Mouse (Mus musculus) midbrain, embryonic 11.5 days (tissue): ENCODE results near the gene Vti1a. TPM values are rescaled to one million over a fixed set of nuclear protein-coding genes. Genes with fewer than 3 reads are reported as not detected.

Experiments used
- ATAC-seq: fragments of 200-750 bp; cut with Nextera tagmentation; 2 replicates; pipeline ENCODE4 v1.8.0; 2017; ENCODE audit warnings: moderate TSS enrichment, moderate library complexity; ENCODE audit not compliant: low FRiP score
- DNase-seq: peaks from one replicate; pipeline ENCODE4 v3.0.0; 2015; ENCODE audit warnings: low spot score; ENCODE audit errors: missing footprints
- H3K27ac ChIP-seq: fragments of 300-500 bp; sonication (generic); 2 replicates; pipeline ENCODE4 v1.5.1; 2014; ENCODE audit warnings: low read depth, low read length
- H3K27me3 ChIP-seq: fragments of 300-500 bp; sonication (generic); 2 replicates; pipeline ENCODE4 v1.6.1; 2014; ENCODE audit warnings: mild to moderate bottlenecking, low read length, moderate library complexity, mixed read lengths; ENCODE audit not compliant: control insufficient read depth, insufficient read depth
- H3K36me3 ChIP-seq: fragments of 300-500 bp; sonication (generic); 2 replicates; pipeline ENCODE4 v1.6.1; 2014; ENCODE audit warnings: mild to moderate bottlenecking, low read length, moderate library complexity, mixed read lengths; ENCODE audit not compliant: control insufficient read depth, insufficient read depth
- H3K4me1 ChIP-seq: fragments of 300-500 bp; sonication (generic); 2 replicates; pipeline ENCODE4 v1.6.1; 2014; ENCODE audit warnings: low read length; ENCODE audit not compliant: control insufficient read depth, insufficient read depth
- H3K4me2 ChIP-seq: fragments of 300-500 bp; sonication (generic); 2 replicates; pipeline ENCODE4 v1.6.1; 2014; ENCODE audit warnings: mild to moderate bottlenecking, moderate library complexity
- H3K4me3 ChIP-seq: fragments of 300-500 bp; sonication (generic); 2 replicates; pipeline ENCODE4 v1.5.1; 2014; ENCODE audit warnings: low read depth, low read length
- H3K9ac ChIP-seq: fragments of 300-500 bp; sonication (generic); 2 replicates; pipeline ENCODE4 v1.6.1; 2014; ENCODE audit warnings: low read length
- H3K9me3 ChIP-seq: fragments of 300-500 bp; sonication (generic); 2 replicates; pipeline ENCODE4 v1.6.1; 2016; ENCODE audit warnings: low read length; ENCODE audit not compliant: control insufficient read depth
- WGBS: fragments of 180-500 bp; shearing (Covaris S2); extraction: QIAGEN DNeasy Blood & Tissue Kit; methylation state at CpG from one replicate; pipeline ENCODE4 v1.1.7; 2014; 5-methylcytosine and 5-hydroxymethylcytosine counted together
- polyA plus RNA-seq: library from polyadenylated mRNA; unstranded; fragments of >200 nt; fragmentation: Nextera tagmentation; extraction: Ambion mirVana; gene quantifications from 2 replicates; pipeline ENCODE4 v1.2.1, GENCODE M21; 2014

Gene Vti1a
- polyA plus RNA-seq, 1 experiment from 2014 or later, result 27.1 TPM

GRCm38 (mm10) chr19:55552339-55552738 lies 236.2 kb downstream of the Vti1a start:
- Histone ChIP-seq H3K4me3 (no peak overlapping the region), H3K27ac (no peak overlapping the region), H3K9me3 (no peaks in the 10 kb centered on the region), H3K36me3 (no peaks in the 10 kb centered on the region), H3K27me3 (peaks cover 12% of the 10 kb centered on the region), H3K4me2 (no peak overlapping the region), H3K9ac (no peak overlapping the region), H3K4me1 (peaks cover 21% of the 10 kb centered on the region)
- WGBS, result 73% methylated on average over 7 of the region's 7 CpGs
- ATAC-seq, result no peak
- DNase-seq, result peak; percentile 67

GRCm38 (mm10) chr19:55552861-55553260 lies 236.8 kb downstream of the Vti1a start:
- peak; percentile 47 for DNase-seq

GRCm38 (mm10) chr19:55554295-55554694 lies 238.2 kb downstream of the Vti1a start:
- 51% methylated on average over 5 of the region's 5 CpGs for whole genome bisulfite sequencing
- no peak overlapping the region for H3K9ac ChIP-seq
- peaks cover 21% of the 10 kb centered on the region for H3K4me1 ChIP-seq
- no peak for ATAC-seq
- no peak overlapping the region for H3K4me3 ChIP-seq
- no peak overlapping the region for H3K4me2 ChIP-seq
- H3K27me3 ChIP-seq, result peaks cover 12% of the 10 kb centered on the region
- H3K36me3 ChIP-seq, result no peaks in the 10 kb centered on the region
- H3K9me3 ChIP-seq, result no peaks in the 10 kb centered on the region
- no peak for DNase-seq
- H3K27ac ChIP-seq, result no peak overlapping the region

More at GRCm38 (mm10) chr19:55552861-55553260, 236.8 kb downstream of the Vti1a start:
- Histone ChIP-seq H3K4me2 (no peak overlapping the region), H3K27ac (no peak overlapping the region), H3K27me3 (peaks cover 12% of the 10 kb centered on the region), H3K9me3 (no peaks in the 10 kb centered on the region), H3K4me3 (no peak overlapping the region), H3K4me1 (peaks cover 21% of the 10 kb centered on the region), H3K36me3 (no peaks in the 10 kb centered on the region), H3K9ac (no peak overlapping the region)
- no peak for ATAC-seq
- 57% methylated on average over 7 of the region's 7 CpGs for WGBS

GRCm38 (mm10) chr19:55554703-55555102 lies 238.6 kb downstream of the Vti1a start:
- Histone ChIP-seq H3K9me3 (no peaks in the 10 kb centered on the region), H3K36me3 (no peaks in the 10 kb centered on the region), H3K4me2 (no peak overlapping the region), H3K4me1 (peaks cover 21% of the 10 kb centered on the region), H3K9ac (no peak overlapping the region), H3K4me3 (no peak overlapping the region), H3K27ac (no peak overlapping the region), H3K27me3 (peaks cover 14% of the 10 kb centered on the region)
- DNase-seq, result no peak
- 56% methylated on average over 9 of the region's 9 CpGs for WGBS
- no peak for ATAC-seq

- peak overlapping the region; percentile 59 for H3K27ac ChIP-seq
- peaks cover 14% of the 10 kb centered on the region for H3K27me3 ChIP-seq
- DNase-seq (peak; percentile 98), ATAC-seq (peak; percentile 98)
- no peak overlapping the region for H3K4me3 ChIP-seq
- H3K9ac ChIP-seq, result no peak overlapping the region
- H3K4me1 ChIP-seq, result peaks cover 21% of the 10 kb centered on the region
- 2% methylated on average over 21 of the region's 21 CpGs for WGBS
- H3K9me3 ChIP-seq, result no peaks in the 10 kb centered on the region
- H3K4me2 ChIP-seq, result peak overlapping the region; percentile 36
- no peaks in the 10 kb centered on the region for H3K36me3 ChIP-seq
These were observed 240.3 kb downstream of the Vti1a start for GRCm38 (mm10) chr19:55556168-55556999.

GRCm38 (mm10) chr19:55559331-55559730 lies 243.2 kb downstream of the Vti1a start:
- Histone ChIP-seq H3K4me1 (peaks cover 21% of the 10 kb centered on the region), H3K9ac (no peak overlapping the region)
- ATAC-seq, result no peak

GRCm38 (mm10) chr19:55560088-55560682 lies 244.1 kb downstream of the Vti1a start:
- Histone ChIP-seq H3K9ac (no peak overlapping the region), H3K9me3 (no peaks in the 10 kb centered on the region), H3K36me3 (no peaks in the 10 kb centered on the region), H3K27me3 (peaks cover 5% of the 10 kb centered on the region), H3K27ac (no peak overlapping the region), H3K4me2 (no peak overlapping the region), H3K4me1 (peaks cover 20% of the 10 kb centered on the region), H3K4me3 (no peak overlapping the region)
- ATAC-seq (no peak), DNase-seq (no peak)
- 91% methylated on average over 11 of the region's 11 CpGs for WGBS

More at GRCm38 (mm10) chr19:55559331-55559730, 243.2 kb downstream of the Vti1a start:
- Histone ChIP-seq H3K4me2 (no peak overlapping the region), H3K27ac (no peak overlapping the region), H3K27me3 (peaks cover 7% of the 10 kb centered on the region), H3K4me3 (no peak overlapping the region), H3K9me3 (no peaks in the 10 kb centered on the region), H3K36me3 (no peaks in the 10 kb centered on the region)
- no peak for DNase-seq
- 88% methylated on average over 12 of the region's 12 CpGs for WGBS

GRCm38 (mm10) chr19:55561469-55561868 lies 245.4 kb downstream of the Vti1a start:
- DNase-seq (no peak), ATAC-seq (no peak)
- H3K36me3 ChIP-seq, result no peaks in the 10 kb centered on the region
- no peak overlapping the region for H3K4me2 ChIP-seq
- peaks cover 5% of the 10 kb centered on the region for H3K27me3 ChIP-seq
- 88% methylated on average over 10 of the region's 10 CpGs for WGBS
- no peak overlapping the region for H3K4me3 ChIP-seq
- H3K9me3 ChIP-seq, result no peaks in the 10 kb centered on the region
- peaks cover 12% of the 10 kb centered on the region for H3K4me1 ChIP-seq
- H3K27ac ChIP-seq, result no peak overlapping the region
- H3K9ac ChIP-seq, result no peak overlapping the region

GRCm38 (mm10) chr19:55562487-55563147 lies 246.5 kb downstream of the Vti1a start:
- H3K9me3 ChIP-seq, result no peaks in the 10 kb centered on the region
- no peak overlapping the region for H3K4me2 ChIP-seq
- H3K27me3 ChIP-seq, result peaks cover 5% of the 10 kb centered on the region
- WGBS, result 83% methylated on average over 14 of the region's 14 CpGs
- H3K36me3 ChIP-seq, result no peaks in the 10 kb centered on the region
- H3K9ac ChIP-seq, result no peak overlapping the region
- DNase-seq (no peak), ATAC-seq (no peak)
- H3K4me1 ChIP-seq, result peaks cover 6% of the 10 kb centered on the region; the same call in 1 of the 2 replicates
- H3K27ac ChIP-seq, result no peak overlapping the region
- H3K4me3 ChIP-seq, result no peak overlapping the region
